Mouse (Mus musculus) T-helper 2 cell (primary cell): ENCODE measurements around the gene Speer4f1.
"Not testable (repeated sequence)": the region's sequence is repeated elsewhere in the genome, so short reads cannot be mapped to it uniquely, and the experiment has no call there.

Experiments
- in situ Hi-C: fragments of 300-600 bp; cut with MboI, MseI; formaldehyde crosslinking; loops from one replicate; pipeline ENCODE4 v1.15.1; 2025; ENCODE audit warnings: high pct_unique_total_duplicates

The Speer4f1 gene

DNA sequence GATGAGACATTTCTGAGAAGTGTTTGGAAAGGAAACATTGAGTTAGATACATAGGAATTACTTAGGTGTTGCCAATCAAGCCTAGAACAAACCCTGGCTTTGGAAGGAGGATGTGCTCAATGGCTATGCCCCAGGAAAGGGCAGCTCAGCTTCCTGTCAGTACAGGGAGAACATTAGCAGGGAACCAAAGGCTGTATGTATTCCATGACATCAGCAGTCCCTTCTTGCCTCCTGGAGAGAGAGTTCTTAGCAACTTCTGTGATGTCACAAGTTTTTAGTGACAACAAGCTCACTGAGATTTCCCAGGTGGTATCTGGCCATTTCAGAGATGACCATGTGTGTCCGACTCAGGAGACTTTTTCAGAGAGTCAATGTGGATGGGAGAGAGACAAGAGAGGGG lies at the start of gene Speer4f1:
Gene Speer4f1 (plus strand): TSS at position 301 of the 400 bp plus-strand sequence.
- in situ Hi-C loops = not testable (repeated sequence)

DNA sequence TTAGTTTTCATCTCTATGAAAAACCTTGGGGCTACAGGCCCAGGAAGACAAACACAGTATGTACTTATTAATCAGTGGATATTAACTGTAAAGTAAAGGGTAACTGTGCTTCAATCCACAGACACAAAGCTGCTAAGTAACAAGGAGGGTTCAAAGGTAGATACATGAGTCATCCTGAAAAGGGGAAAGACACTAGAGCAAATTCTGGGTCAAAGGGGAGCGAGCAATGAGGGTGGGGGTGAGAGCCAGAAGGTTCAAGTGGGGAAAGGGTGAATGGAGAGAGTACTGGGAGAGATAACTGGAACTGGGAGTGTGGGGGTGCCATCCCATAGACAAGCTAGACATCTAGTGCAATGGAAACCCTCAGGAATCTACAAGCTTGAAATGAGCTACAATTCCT lies 49.0 kb upstream of the Speer4f1 start:
- in situ Hi-C loops = no loop called here

DNA sequence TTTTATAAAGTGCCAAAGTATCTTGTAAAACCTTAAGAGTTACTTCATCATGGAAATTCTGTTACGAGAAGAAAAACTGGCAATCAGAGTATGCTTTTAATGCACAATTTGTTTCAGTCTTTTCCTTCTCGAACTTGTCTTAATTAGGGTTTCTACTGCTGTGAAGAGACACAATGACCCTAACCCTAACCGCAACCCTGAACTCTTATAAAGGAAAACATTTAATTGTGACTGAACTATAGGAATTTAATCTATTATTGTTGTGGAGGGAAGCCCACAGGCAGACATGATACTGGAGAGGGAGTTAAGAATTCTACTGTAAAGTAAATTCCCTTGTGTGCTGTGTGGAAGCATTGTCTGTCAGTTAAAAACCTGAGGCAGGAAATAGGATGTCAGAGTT lies 41.2 kb upstream of the Speer4f1 start:
- in situ Hi-C loops = no loop called here

- in situ Hi-C loops = no loop called here
These were observed 39.7 kb upstream of the Speer4f1 start for GRCm38 (mm10) chr5:17436209-17436608.

DNA sequence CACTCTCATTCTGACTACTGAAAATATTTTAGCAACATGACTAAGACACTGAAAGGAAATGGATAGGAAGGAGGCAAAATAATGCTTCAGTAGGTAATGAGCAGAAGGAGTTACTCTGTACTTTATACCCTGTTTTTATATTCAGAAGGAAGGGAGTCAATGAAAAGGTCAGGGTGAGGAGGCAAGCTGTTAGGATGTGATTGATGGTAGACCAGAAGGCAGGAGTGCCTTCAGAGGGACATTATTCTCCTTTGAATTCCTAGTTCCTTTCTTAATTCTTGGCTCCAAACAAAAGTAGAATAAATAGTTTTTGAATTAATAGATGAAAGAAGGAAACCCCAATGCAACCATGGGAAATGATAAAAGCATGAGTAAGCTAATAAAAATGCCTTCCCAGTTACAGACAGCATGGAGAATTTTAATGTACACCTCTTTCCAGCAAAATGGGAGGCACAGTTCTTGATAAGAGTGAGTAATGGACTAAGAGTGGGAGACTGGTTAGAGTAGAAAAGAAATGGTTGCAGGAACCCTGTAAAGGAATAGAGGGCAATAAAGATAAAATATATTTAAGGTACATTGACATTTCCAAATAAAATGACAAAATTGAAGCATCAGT lies 36.3 kb upstream of the Speer4f1 start:
- in situ Hi-C loops = no loop called here

GRCm38 (mm10) chr5:17454059-17454458 lies 21.8 kb upstream of the Speer4f1 start:
- in situ Hi-C loops = no loop called here

GRCm38 (mm10) chr5:17454952-17455586 lies 20.8 kb upstream of the Speer4f1 start:
- in situ Hi-C loops = no loop called here

- in situ Hi-C loops = no loop called here
These were observed 19.2 kb upstream of the Speer4f1 start for GRCm38 (mm10) chr5:17456671-17457070.

GRCm38 (mm10) chr5:17468120-17468519 lies 7.8 kb upstream of the Speer4f1 start:
- in situ Hi-C loops = not testable (repeated sequence)

DNA sequence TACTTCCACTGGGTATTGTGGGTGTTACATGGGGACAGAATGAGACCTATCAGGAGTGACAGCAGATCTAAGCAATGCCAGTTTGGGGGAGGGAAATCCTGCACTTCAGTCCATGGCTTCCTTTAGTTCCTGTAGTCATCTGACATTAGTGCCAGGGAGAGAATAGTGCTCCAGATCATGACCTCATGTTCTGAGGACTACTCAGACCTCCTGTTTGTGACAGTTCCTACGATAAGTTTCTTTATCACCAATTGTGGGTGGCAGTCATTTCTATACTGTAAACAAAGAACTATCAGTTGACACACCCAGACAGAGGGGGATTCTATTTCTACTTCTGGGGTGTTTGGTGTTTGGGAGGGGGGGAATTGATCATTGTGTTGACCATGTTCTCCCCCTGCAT lies 578 bp downstream of the Speer4f1 start:
- in situ Hi-C loops = no loop called here

- in situ Hi-C loops = no loop called here
These were observed 14.0 kb downstream of the Speer4f1 start for GRCm38 (mm10) chr5:17489894-17490293.

- in situ Hi-C loops = no loop called here
These were observed 19.7 kb downstream of the Speer4f1 start for GRCm38 (mm10) chr5:17495616-17496015.

DNA sequence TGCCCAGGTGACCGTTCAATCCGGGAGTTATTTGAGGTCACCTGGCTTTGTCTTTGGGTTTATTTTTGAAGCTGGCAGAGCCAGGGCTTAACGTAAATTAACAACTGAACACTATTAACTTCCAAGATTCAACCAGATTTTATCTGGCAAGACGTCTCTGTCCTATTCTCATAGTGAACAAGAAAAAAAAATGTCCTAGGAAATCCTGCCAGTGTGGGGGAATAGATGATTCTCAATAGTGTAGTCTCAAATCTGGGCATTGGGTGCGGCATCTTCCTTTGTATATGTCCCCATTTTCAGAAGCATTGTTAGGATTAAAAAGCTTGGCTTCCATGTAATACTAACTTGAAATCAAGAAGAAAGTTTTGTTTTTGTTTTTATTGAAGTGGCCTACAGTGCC lies 20.8 kb downstream of the Speer4f1 start:
- in situ Hi-C loops = no loop called here

GRCm38 (mm10) chr5:17499873-17500329 lies 24.0 kb downstream of the Speer4f1 start:
- in situ Hi-C loops = no loop called here

DNA sequence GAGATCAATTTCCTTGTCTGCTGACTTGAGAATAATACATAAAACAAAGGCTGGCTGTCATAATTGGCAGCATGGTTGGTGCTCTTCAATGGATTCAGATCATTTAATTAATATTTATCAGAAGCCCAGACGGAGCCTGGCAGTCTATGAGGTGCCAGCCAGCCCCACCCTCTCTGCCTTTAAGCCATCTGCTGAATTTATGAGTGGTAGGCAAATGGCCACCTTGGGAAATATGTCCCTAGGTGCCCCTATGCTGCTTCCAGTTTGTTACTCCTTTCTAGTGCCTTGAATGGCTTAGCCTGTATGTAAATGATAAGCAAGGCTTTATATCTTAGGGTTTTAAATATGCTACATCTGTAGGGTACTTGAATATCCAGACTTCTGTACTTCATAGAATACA lies 25.0 kb downstream of the Speer4f1 start:
- in situ Hi-C loops = no loop called here

GRCm38 (mm10) chr5:17505540-17505939 lies 29.6 kb downstream of the Speer4f1 start:
- in situ Hi-C loops = no loop called here

DNA sequence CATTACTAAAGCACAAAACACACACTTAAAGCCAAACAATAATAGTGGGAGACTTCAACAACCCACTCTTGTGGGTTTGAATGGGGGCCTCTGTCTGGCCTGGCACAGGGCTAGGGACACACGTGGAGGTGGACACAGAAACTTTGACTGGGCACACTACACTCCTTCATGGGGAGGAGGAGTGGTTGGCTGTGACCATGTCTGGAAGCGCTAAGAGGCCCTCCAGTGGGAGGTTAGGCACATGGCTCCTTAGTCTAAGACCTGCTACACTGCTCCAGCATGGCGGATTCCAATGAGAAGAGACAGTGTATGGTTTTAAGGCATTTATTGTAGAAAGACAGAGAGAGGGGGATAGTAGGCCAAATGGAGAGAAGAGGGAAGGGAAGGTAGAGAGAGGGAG lies 32.1 kb downstream of the Speer4f1 start:
- in situ Hi-C loops = no loop called here
